Mouse (Mus musculus) bone marrow macrophage, adult 2 months (primary cell): ENCODE data around the gene Ccnq. TPM values are rescaled to one million over a fixed set of nuclear protein-coding genes. Genes with fewer than 3 reads are reported as not detected.

Source experiments
- H3K27ac ChIP-seq: 2 replicates; pipeline ENCODE4 v1.5.1; 2012; ENCODE audit warnings: low read depth, low read length; ENCODE audit not compliant: insufficient read depth
- H3K4me1 ChIP-seq: 2 replicates; pipeline ENCODE4 v1.6.1; 2012; ENCODE audit warnings: low read length; ENCODE audit not compliant: control insufficient read depth, insufficient read depth
- H3K4me3 ChIP-seq: 2 replicates; pipeline ENCODE4 v1.5.1; 2012; ENCODE audit warnings: mild to moderate bottlenecking, low read length, moderate library complexity; ENCODE audit not compliant: insufficient read depth
- CTCF ChIP-seq: IDR thresholded peaks from 2 replicates; pipeline ENCODE4 v1.5.1; 2012; ENCODE audit warnings: low read depth, mild to moderate bottlenecking, low read length, moderate library complexity
- POLR2A ChIP-seq: IDR thresholded peaks from 2 replicates; pipeline ENCODE4 v1.6.1; 2012; ENCODE audit warnings: mild to moderate bottlenecking, low read depth, low read length, borderline replicate concordance
- polyA plus RNA-seq: library from polyadenylated mRNA; stranded (reverse); fragments of >200 nt; gene quantifications from 2 replicates; pipeline ENCODE4 v1.2.4, GENCODE M21; 2012; ENCODE audit not compliant: missing spikeins, insufficient read depth, insufficient read length

Gene Ccnq
- polyA plus RNA-seq, 1 experiment = 18.7 TPM

DNA sequence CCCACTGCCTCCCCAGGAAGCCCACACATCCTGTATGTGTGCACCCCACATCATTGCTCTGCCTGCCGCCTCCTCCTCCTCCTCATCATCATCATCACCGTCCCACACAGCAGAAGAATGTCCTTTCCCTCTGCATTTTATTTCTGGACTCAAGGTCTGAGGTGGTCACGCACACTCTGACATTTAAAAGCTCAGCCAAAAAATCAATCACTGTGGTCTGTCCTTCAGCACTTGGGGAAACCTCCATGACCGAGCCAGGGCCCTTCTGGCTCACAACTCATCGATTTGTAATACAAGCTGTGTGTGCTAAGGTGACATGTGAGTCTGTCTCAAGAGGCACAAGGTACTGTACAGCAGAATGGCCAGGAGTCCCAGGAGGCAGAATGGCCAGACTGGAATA lies 30.8 kb upstream of the Ccnq start:
- Histone ChIP-seq H3K4me3 (no peak overlapping the region), H3K27ac (no peak overlapping the region), H3K4me1 (no peaks in the 10 kb centered on the region)
- no peak for TF ChIP-seq POLR2A
- no peak for TF ChIP-seq CTCF

DNA sequence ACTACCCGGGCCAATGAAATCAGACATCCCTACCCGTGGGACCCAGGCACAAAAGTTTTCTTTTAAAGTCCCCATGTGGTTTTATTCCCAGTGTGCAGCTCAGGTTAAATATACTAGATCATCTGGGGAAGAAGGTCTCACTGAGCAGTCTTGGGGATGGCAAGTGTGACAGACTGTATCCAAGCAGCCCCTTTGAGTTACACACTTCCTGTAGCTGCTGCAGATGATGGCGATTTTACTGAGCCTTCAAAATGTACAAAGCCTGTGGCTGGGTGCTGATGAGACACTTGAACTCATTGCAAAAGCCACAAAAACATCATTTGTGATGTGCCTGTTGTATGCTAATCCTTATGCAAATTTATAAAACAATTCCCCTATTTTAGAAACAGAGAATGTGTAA lies 29.0 kb upstream of the Ccnq start:
- H3K27ac ChIP-seq = no peak overlapping the region
- no peaks in the 10 kb centered on the region for H3K4me1 ChIP-seq
- TF ChIP-seq POLR2A = no peak
- TF ChIP-seq CTCF = no peak
- H3K4me3 ChIP-seq = no peak overlapping the region

DNA sequence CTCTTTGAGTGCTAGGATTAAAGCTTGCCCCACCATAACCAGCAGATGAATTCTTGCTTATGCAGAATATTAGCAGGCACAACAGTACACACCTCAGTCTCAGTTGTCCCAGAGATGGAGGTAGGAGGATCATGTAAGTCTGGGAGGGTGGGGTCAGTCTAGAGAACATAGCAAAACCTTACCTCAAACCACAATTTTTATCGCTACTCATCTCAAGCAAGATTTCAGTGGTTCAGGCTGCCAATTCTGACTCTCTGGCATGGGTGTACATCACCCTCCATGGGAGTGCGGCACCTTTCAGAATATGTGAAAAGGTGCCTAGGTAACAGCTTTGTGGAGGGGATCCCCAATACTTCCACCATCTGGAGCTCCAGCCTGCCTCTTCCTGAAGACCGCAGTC lies 28.5 kb upstream of the Ccnq start:
- TF ChIP-seq POLR2A (no peak), CTCF (no peak)
- Histone ChIP-seq H3K27ac (no peak overlapping the region), H3K4me3 (no peak overlapping the region), H3K4me1 (no peaks in the 10 kb centered on the region)

DNA sequence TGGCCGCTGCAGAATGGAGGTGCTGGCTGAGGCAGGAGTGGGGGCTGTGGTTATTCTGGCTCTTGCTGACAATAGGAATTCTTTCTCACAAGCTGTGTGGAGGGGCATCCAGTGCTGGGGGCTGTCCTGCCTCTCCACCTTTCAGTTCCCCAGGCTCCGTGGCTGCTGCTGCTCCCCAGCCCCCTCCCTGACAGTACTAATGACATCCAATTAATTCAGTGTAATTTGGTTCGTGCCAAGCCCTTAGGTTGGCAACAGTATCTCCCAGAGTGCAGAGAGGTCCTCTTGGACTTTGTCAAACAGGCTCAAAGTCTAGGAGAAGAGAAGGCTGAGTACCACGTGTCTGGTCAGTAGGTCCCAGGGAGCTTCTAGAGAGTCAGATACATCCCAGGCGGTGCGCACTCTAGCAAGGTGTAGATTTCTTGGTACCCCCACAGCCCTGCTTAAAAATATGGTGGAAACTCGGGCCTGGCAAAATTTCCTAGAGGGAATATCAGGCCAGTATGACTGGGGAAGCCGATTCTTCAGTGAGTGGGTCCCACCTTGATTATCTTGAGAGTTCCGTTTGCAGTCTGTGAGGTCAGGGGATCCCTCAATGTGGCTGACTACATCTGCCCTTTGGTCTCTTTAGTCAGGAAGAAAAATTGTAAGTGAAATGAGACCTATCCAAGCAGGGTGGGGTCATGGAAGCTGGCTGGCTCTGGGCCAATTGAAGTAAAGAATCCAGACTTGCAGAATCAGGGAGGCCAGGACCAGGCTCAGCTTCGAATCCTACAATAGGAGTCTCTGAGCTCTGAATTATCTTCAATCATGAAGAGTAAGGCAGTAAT lies 26.5 kb upstream of the Ccnq start:
- Histone ChIP-seq H3K27ac (no peak overlapping the region), H3K4me1 (no peaks in the 10 kb centered on the region)
- TF ChIP-seq CTCF = no peak
- TF ChIP-seq POLR2A = no peak

DNA sequence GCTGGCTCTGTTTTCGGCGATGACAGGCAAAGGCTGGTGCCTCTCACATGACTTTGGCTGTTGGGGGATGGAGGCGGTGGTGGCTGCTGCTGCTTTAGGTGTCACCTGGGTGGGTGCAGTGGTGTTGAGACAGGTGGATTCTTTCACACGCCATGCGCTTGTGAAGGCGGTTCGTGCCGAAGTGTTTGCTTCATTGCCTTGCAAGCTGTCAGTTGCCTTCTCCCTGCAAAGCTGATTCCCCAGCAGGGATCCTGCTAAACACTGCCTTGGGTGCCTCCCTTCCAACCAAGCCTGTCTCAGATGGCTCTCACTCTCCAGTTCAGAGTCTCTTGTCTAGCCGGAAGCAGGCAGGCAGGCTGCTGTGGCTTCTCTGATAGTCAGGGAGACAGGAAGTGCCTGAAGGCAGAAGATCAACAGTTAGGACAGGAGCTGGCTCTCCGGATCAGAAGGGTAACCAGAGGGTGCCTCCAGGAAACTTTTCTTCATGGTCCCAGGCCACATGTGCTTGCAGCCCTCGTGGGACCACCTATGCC lies 20.3 kb upstream of the Ccnq start:
- Histone ChIP-seq H3K4me3 (no peak overlapping the region), H3K4me1 (no peaks in the 10 kb centered on the region), H3K27ac (no peak overlapping the region)
- no peak for TF ChIP-seq CTCF
- no peak for TF ChIP-seq POLR2A

More for the DNA sequence above, 26.5 kb upstream of the Ccnq start:
- H3K4me3 ChIP-seq = no peak overlapping the region

DNA sequence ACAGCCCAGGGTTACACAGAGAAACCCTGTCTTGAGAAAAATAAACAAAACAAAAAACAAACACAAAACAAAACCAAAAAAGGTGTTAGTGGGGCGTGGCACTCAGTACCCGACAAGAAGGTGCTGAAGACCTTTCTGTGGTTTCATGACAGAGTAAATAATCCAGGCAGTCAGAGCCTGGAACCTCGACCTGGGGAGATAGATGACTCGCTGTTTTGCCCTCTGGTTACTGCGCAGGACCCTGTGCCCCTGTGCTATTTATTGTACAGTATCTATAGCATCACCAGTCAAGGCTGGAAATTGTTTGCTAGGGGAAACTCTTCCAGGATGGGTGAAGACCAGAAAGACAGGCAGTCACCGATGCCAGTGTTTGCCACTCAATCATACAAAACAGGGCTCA lies 18.9 kb upstream of the Ccnq start:
- no peaks in the 10 kb centered on the region for H3K4me1 ChIP-seq
- H3K4me3 ChIP-seq = no peak overlapping the region
- no peak overlapping the region for H3K27ac ChIP-seq
- TF ChIP-seq CTCF (no peak), POLR2A (no peak)

DNA sequence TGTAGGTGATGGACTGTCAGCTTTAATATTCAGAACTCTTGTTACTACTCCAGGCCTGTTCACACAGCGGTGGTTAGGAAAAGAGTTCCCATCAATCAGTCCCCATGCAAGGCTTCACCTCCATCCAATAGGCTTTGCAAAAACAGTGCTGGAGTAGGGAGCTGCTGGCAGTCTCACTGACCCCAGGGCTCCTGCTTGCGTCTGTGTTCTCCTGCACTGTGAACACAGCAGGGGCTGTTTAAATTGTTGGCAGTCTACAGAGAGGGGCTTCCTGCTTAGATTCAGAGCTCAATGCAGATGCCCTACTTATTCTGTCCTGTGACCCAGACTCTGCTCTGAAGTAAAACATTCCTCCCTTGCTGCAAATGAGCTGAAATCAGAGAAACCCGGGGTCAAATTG lies 17.2 kb upstream of the Ccnq start:
- Histone ChIP-seq H3K27ac (no peak overlapping the region), H3K4me1 (no peaks in the 10 kb centered on the region)

DNA sequence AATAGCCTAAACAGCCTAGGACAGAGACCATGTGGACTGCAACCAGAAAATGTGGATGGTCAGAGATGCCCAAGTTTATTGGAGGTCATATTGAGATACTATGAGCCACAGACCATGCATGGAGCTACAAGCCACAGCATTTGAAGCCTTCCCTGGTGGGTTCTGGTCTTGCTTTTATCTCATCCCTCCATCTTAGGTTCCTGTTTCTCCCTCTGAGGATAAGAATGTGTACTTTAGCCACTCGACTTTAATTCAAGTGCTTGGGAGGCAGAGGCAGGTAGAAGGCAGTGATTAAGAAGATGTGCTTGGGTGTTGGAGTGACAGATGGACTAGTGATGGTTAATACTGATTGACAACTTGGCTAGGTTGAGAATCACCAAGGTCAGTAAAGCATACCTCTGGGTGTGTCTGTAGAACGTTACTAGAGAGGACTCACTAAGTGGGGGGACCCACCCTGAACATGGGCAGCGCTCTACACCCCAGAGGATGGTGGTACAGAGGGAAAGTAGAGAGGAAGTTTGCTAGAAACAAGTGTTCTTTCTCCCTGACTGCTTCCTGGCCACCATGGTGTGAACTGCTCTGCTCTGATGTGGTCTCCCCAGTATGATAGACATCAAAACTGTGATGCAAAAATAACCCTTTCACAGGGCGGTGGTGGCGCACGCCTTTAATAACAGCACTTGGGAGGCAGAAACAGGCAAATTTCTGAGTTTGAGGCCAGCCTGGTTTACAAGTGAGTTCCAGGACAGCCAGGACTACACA lies 14.7 kb upstream of the Ccnq start:
- Histone ChIP-seq H3K4me1 (no peaks in the 10 kb centered on the region), H3K4me3 (no peak overlapping the region), H3K27ac (no peak overlapping the region)
- TF ChIP-seq POLR2A = no peak
- TF ChIP-seq CTCF = no peak

More for the DNA sequence above, 17.2 kb upstream of the Ccnq start:
- TF ChIP-seq CTCF (no peak), POLR2A (no peak)
- H3K4me3 ChIP-seq = no peak overlapping the region

DNA sequence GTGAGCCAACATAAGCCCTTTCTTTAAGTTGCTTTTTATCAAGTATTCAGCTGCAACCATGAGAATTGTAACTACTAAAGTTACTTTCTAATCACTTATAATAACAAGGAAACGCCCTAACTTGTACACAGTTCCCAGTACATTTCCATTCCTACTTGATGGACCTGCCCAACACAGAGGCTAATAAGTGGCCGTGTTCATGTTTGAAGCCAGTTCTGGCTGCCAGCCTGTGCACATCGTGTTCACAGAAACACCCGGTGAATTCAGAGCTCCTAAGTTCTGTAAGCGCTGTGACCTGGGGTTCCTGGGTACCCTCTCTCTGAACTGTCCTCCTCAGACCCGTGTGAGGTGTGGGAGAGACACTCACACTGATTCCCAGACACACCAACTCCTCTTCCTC lies 13.3 kb upstream of the Ccnq start:
- Histone ChIP-seq H3K27ac (no peak overlapping the region), H3K4me1 (no peaks in the 10 kb centered on the region), H3K4me3 (no peak overlapping the region)
- no peak for TF ChIP-seq CTCF
- no peak for TF ChIP-seq POLR2A

DNA sequence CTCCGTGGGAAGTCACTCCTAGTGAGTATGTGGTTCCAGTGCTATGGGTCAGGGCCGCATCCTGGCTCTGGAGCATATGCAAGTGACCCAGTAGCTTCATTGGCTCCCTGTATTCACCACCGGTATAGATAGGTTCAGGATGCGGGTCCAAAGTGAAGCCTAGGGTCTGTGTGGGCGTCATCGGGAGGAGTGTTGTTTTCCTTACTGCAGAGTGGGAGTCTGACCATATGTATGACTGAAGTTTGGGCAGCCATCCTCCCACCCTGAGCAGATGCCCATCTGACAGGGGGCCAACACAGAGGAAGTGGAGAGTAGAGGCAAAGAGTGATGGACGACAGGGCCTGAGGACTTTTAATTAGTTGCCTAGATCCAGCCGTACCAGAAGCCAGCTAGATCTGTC lies 12.8 kb upstream of the Ccnq start:
- Histone ChIP-seq H3K4me3 (no peak overlapping the region), H3K27ac (no peak overlapping the region), H3K4me1 (no peaks in the 10 kb centered on the region)
- no peak for TF ChIP-seq CTCF
- no peak for TF ChIP-seq POLR2A
